Mouse (Mus musculus) intestine, postnatal 0 days (tissue): ENCODE measurements around the gene Sik3. TPM values are rescaled to one million over a fixed set of nuclear protein-coding genes. Genes with fewer than 3 reads are reported as not detected.

Source experiments
- ATAC-seq: fragments of 200-750 bp; cut with Nextera tagmentation; 2 replicates; pipeline ENCODE4 v1.8.0; 2017; ENCODE audit warnings: mild to moderate bottlenecking, moderate TSS enrichment, moderate library complexity
- H3K27ac ChIP-seq: fragments of 300-500 bp; sonication (generic); 2 replicates; pipeline ENCODE4 v1.5.1; 2014; ENCODE audit warnings: mild to moderate bottlenecking, low read depth, low read length, moderate library complexity
- H3K27me3 ChIP-seq: fragments of 300-500 bp; sonication (generic); replicated peaks from 2 replicates; pipeline ENCODE4 v1.6.1; 2014; ENCODE audit warnings: low read length, mixed read lengths; ENCODE audit not compliant: control insufficient read depth, insufficient read depth
- H3K36me3 ChIP-seq: fragments of 300-500 bp; sonication (generic); 2 replicates; pipeline ENCODE4 v1.6.1; 2014; ENCODE audit warnings: mild to moderate bottlenecking, moderate library complexity; ENCODE audit not compliant: control insufficient read depth, insufficient read depth
- H3K4me1 ChIP-seq: fragments of 300-500 bp; sonication (generic); replicated peaks from 2 replicates; pipeline ENCODE4 v1.6.1; 2014; ENCODE audit warnings: antibody characterized with exemption, low read length, mixed read lengths; ENCODE audit not compliant: control insufficient read depth, insufficient read depth
- H3K4me2 ChIP-seq: fragments of 300-500 bp; sonication (generic); replicated peaks from 2 replicates; pipeline ENCODE4 v1.6.1; 2014; ENCODE audit warnings: low read depth, mild to moderate bottlenecking, moderate library complexity
- H3K4me3 ChIP-seq: fragments of 300-500 bp; sonication (generic); 2 replicates; pipeline ENCODE4 v1.5.1; 2014; ENCODE audit warnings: low read depth, low read length
- H3K9ac ChIP-seq: fragments of 300-500 bp; sonication (generic); 2 replicates; pipeline ENCODE4 v1.6.1; 2014; ENCODE audit warnings: mild to moderate bottlenecking, low read depth, low read length
- H3K9me3 ChIP-seq: fragments of 300-500 bp; sonication (generic); 2 replicates; pipeline ENCODE4 v1.6.1; 2016; ENCODE audit warnings: mixed run types; ENCODE audit not compliant: control insufficient read depth
- CTCF ChIP-seq: sonication (generic); IDR thresholded peaks from 2 replicates; pipeline ENCODE4 v1.5.1; 2016; ENCODE audit warnings: low read depth, mild to moderate bottlenecking, control low read depth, antibody characterized with exemption, moderate library complexity
- WGBS: fragments of 180-500 bp; shearing (Covaris S2); extraction: QIAGEN DNeasy Blood & Tissue Kit; methylation state at CpG from one replicate; pipeline ENCODE4 v1.1.7; 2014; 5-methylcytosine and 5-hydroxymethylcytosine counted together
- polyA plus RNA-seq: library from polyadenylated mRNA; unstranded; fragments of >200 nt; fragmentation: Nextera tagmentation; extraction: Ambion mirVana; gene quantifications from 2 replicates; pipeline ENCODE4 v1.2.1, GENCODE M21; 2015

The Sik3 gene
- polyA plus RNA-seq, 1 experiment from 2014 or later, result 7.4 TPM

GRCm38 (mm10) chr9:46158273-46158813 lies 145.7 kb downstream of the Sik3 start:
- no peak for TF ChIP-seq CTCF
- Histone ChIP-seq H3K4me3 (no peak overlapping the region), H3K27ac (no peak overlapping the region), H3K9me3 (no peaks in the 10 kb centered on the region), H3K9ac (no peak overlapping the region), H3K4me1 (no peaks in the 10 kb centered on the region), H3K36me3 (peaks cover 6% of the 10 kb centered on the region; the same call in 1 of the 2 replicates), H3K27me3 (no peaks in the 10 kb centered on the region), H3K4me2 (no peak overlapping the region)
- 55% methylated on average over 4 of the region's 4 CpGs for WGBS
- ATAC-seq, result no peak

GRCm38 (mm10) chr9:46163430-46163829 lies 150.8 kb downstream of the Sik3 start:
- no peak overlapping the region for H3K4me3 ChIP-seq
- no peak overlapping the region for H3K27ac ChIP-seq
- 51% methylated on average over 8 of the region's 8 CpGs for WGBS
- H3K4me2 ChIP-seq, result no peak overlapping the region
- H3K36me3 ChIP-seq, result peaks cover 6% of the 10 kb centered on the region; the same call in 1 of the 2 replicates
- no peak for TF ChIP-seq CTCF
- ATAC-seq, result no peak
- no peak overlapping the region for H3K9ac ChIP-seq
- H3K27me3 ChIP-seq, result no peaks in the 10 kb centered on the region
- no peaks in the 10 kb centered on the region for H3K9me3 ChIP-seq
- no peaks in the 10 kb centered on the region for H3K4me1 ChIP-seq

GRCm38 (mm10) chr9:46168802-46169201 lies 156.2 kb downstream of the Sik3 start:
- 86% methylated on average over 4 of the region's 4 CpGs for WGBS
- Histone ChIP-seq H3K36me3 (no peaks in the 10 kb centered on the region), H3K9me3 (no peaks in the 10 kb centered on the region), H3K9ac (no peak overlapping the region), H3K27me3 (no peaks in the 10 kb centered on the region), H3K4me2 (no peak overlapping the region), H3K27ac (no peak overlapping the region), H3K4me3 (no peak overlapping the region), H3K4me1 (no peaks in the 10 kb centered on the region)
- no peak for TF ChIP-seq CTCF
- no peak for ATAC-seq

- Histone ChIP-seq H3K4me2 (no peak overlapping the region), H3K4me1 (no peaks in the 10 kb centered on the region), H3K9ac (no peak overlapping the region), H3K9me3 (no peaks in the 10 kb centered on the region), H3K27ac (no peak overlapping the region), H3K27me3 (no peaks in the 10 kb centered on the region), H3K4me3 (no peak overlapping the region), H3K36me3 (no peaks in the 10 kb centered on the region)
- WGBS, result 74% methylated on average over 2 of the region's 2 CpGs
- no peak for ATAC-seq
- TF ChIP-seq CTCF, result no peak
Measured at GRCm38 (mm10) chr9:46172251-46172650, 159.6 kb downstream of the Sik3 start.

- Histone ChIP-seq H3K9me3 (no peaks in the 10 kb centered on the region), H3K4me3 (no peak overlapping the region), H3K27ac (no peak overlapping the region), H3K27me3 (no peaks in the 10 kb centered on the region), H3K9ac (0 out of 2 replicates have a peak overlapping the region, but pooled peaks have one; percentile 11), H3K4me1 (no peaks in the 10 kb centered on the region), H3K4me2 (no peak overlapping the region), H3K36me3 (peaks cover 4% of the 10 kb centered on the region; the same call in 1 of the 2 replicates)
- no peak for TF ChIP-seq CTCF
- 55% methylated on average over 2 of the region's 2 CpGs for WGBS
- no peak for ATAC-seq
Measured at GRCm38 (mm10) chr9:46172953-46173352, 160.3 kb downstream of the Sik3 start.

- H3K27ac ChIP-seq, result no peak overlapping the region
- no peak overlapping the region for H3K4me3 ChIP-seq
- ATAC-seq, result no peak
- 81% methylated on average over 6 of the region's 6 CpGs for WGBS
- peaks cover 10% of the 10 kb centered on the region; the same call in 1 of the 2 replicates for H3K36me3 ChIP-seq
- H3K4me1 ChIP-seq, result no peaks in the 10 kb centered on the region
- H3K4me2 ChIP-seq, result no peak overlapping the region
- no peaks in the 10 kb centered on the region for H3K27me3 ChIP-seq
- TF ChIP-seq CTCF, result no peak
- no peaks in the 10 kb centered on the region for H3K9me3 ChIP-seq
- H3K9ac ChIP-seq, result no peak overlapping the region
Measured at GRCm38 (mm10) chr9:46173919-46174318, 161.3 kb downstream of the Sik3 start.

- no peaks in the 10 kb centered on the region for H3K9me3 ChIP-seq
- H3K4me2 ChIP-seq, result no peak overlapping the region
- no peak overlapping the region for H3K9ac ChIP-seq
- H3K27ac ChIP-seq, result no peak overlapping the region
- no peak for TF ChIP-seq CTCF
- no peak for ATAC-seq
- 77% methylated on average over 5 of the region's 5 CpGs for WGBS
- no peaks in the 10 kb centered on the region for H3K27me3 ChIP-seq
- H3K4me1 ChIP-seq, result no peaks in the 10 kb centered on the region
- H3K4me3 ChIP-seq, result no peak overlapping the region
- H3K36me3 ChIP-seq, result peaks cover 10% of the 10 kb centered on the region; the same call in 1 of the 2 replicates
Measured at GRCm38 (mm10) chr9:46174770-46175294, 162.2 kb downstream of the Sik3 start.
